Mouse (Mus musculus): ENCODE measurements around the gene Olfr313. TPM values are rescaled to one million over a fixed set of nuclear protein-coding genes. Genes with fewer than 3 reads are reported as not detected.

Gene Olfr313
- polyA plus RNA-seq, 1 experiment from 2014 or later: not detected

Other genes with a start within 250 kb of the Olfr313 start
- not detected in 2 replicates for gene Olfr224, start 244.4 kb upstream of the Olfr313 start, polyA plus RNA-seq (2015; fragmentation: Nextera tagmentation; extraction: Ambion mirVana)
- gene Olfr325, start 237.3 kb upstream of the Olfr313 start, polyA plus RNA-seq (2015; fragmentation: Nextera tagmentation; extraction: Ambion mirVana): not detected in 2 replicates
- not detected in 2 replicates for gene Olfr324, start 219.9 kb upstream of the Olfr313 start, polyA plus RNA-seq (2015; fragmentation: Nextera tagmentation; extraction: Ambion mirVana)
- gene 2210407C18Rik, start 198.9 kb upstream of the Olfr313 start, polyA plus RNA-seq (2015; fragmentation: Nextera tagmentation; extraction: Ambion mirVana): not detected in 2 replicates
- gene Olfr323, start 184.5 kb upstream of the Olfr313 start, polyA plus RNA-seq (2015; fragmentation: Nextera tagmentation; extraction: Ambion mirVana): not detected in 2 replicates
- 0.09 TPM in 1 of 2 replicates, not detected in the other for gene Trim58, start 174.5 kb upstream of the Olfr313 start, polyA plus RNA-seq (2015; fragmentation: Nextera tagmentation; extraction: Ambion mirVana)
- gene Olfr322, start 156.2 kb upstream of the Olfr313 start, polyA plus RNA-seq (2015; fragmentation: Nextera tagmentation; extraction: Ambion mirVana): not detected in 2 replicates
- gene Olfr320, start 133.9 kb upstream of the Olfr313 start, polyA plus RNA-seq (2015; fragmentation: Nextera tagmentation; extraction: Ambion mirVana): not detected in 2 replicates
- gene Olfr319, start 115.8 kb upstream of the Olfr313 start, polyA plus RNA-seq (2015; fragmentation: Nextera tagmentation; extraction: Ambion mirVana): not detected in 2 replicates
- gene Olfr318, start 91.0 kb upstream of the Olfr313 start, polyA plus RNA-seq (2015; fragmentation: Nextera tagmentation; extraction: Ambion mirVana): not detected in 2 replicates
- 0.16 TPM in 1 of 2 replicates, not detected in the other for gene Olfr317, start 75.8 kb upstream of the Olfr313 start, polyA plus RNA-seq (2015; fragmentation: Nextera tagmentation; extraction: Ambion mirVana)
- not detected in 2 replicates for gene Olfr316, start 62.3 kb upstream of the Olfr313 start, polyA plus RNA-seq (2015; fragmentation: Nextera tagmentation; extraction: Ambion mirVana)
- gene Olfr315, start 41.8 kb upstream of the Olfr313 start, polyA plus RNA-seq (2015; fragmentation: Nextera tagmentation; extraction: Ambion mirVana): not detected in 2 replicates
- gene Olfr314, start 32.0 kb upstream of the Olfr313 start, polyA plus RNA-seq (2015; fragmentation: Nextera tagmentation; extraction: Ambion mirVana): not detected in 2 replicates
- 1.8 and 5.4 TPM in 2 replicates for gene Fam183b, start 13.0 kb upstream of the Olfr313 start, polyA plus RNA-seq (2015; fragmentation: Nextera tagmentation; extraction: Ambion mirVana)
- gene Olfr312, start 14.2 kb downstream of the Olfr313 start, polyA plus RNA-seq (2015; fragmentation: Nextera tagmentation; extraction: Ambion mirVana): not detected in 2 replicates
- not detected in 2 replicates for gene Olfr311, start 24.3 kb downstream of the Olfr313 start, polyA plus RNA-seq (2015; fragmentation: Nextera tagmentation; extraction: Ambion mirVana)
- 25.1 and 25.9 TPM in 2 replicates for gene Gm12258, start 32.2 kb downstream of the Olfr313 start, polyA plus RNA-seq (2015; fragmentation: Nextera tagmentation; extraction: Ambion mirVana)
- gene 2810021J22Rik, start 52.2 kb downstream of the Olfr313 start, polyA plus RNA-seq (2015; fragmentation: Nextera tagmentation; extraction: Ambion mirVana): 11.5 and 13.6 TPM in 2 replicates
- 7.5 and 8.1 TPM in 2 replicates for gene Zfp39, start 89.2 kb downstream of the Olfr313 start, polyA plus RNA-seq (2015; fragmentation: Nextera tagmentation; extraction: Ambion mirVana)
- gene Btnl10, start 102.9 kb downstream of the Olfr313 start, polyA plus RNA-seq (2015; fragmentation: Nextera tagmentation; extraction: Ambion mirVana): not detected in 2 replicates
- gene Rnf187, start 123.9 kb downstream of the Olfr313 start, polyA plus RNA-seq (2015; fragmentation: Nextera tagmentation; extraction: Ambion mirVana): 423 and 435 TPM in 2 replicates
- 389 and 395 TPM in 2 replicates for gene Hist3h2ba, start 133.9 kb downstream of the Olfr313 start, polyA plus RNA-seq (2015; fragmentation: Nextera tagmentation; extraction: Ambion mirVana)
- 150 and 152 TPM in 2 replicates for gene Hist3h2a, start 139.7 kb downstream of the Olfr313 start, polyA plus RNA-seq (2015; fragmentation: Nextera tagmentation; extraction: Ambion mirVana)
- gene Trim17, start 139.7 kb downstream of the Olfr313 start, polyA plus RNA-seq (2015; fragmentation: Nextera tagmentation; extraction: Ambion mirVana): 1.8 and 2.0 TPM in 2 replicates
- gene Trim11, start 163.1 kb downstream of the Olfr313 start, polyA plus RNA-seq (2015; fragmentation: Nextera tagmentation; extraction: Ambion mirVana): 24.7 and 26.4 TPM in 2 replicates